Mouse (Mus musculus) ZHBTc4 (cell line): ENCODE measurements around the gene Itih4.

Source experiments
- DNase-seq: peaks from one replicate; pipeline ENCODE4 v3.0.0-alpha.2; 2011; ENCODE audit warnings: low read depth, low spot score

Gene Itih4

GRCm38 (mm10) chr14:30878958-30879571 lies 7.2 kb upstream of the Itih4 start, which contains the start of gene Mustn1:
Gene Mustn1 (plus strand): TSS chr14:30879200.
- DNase-seq, result no peak

DNA sequence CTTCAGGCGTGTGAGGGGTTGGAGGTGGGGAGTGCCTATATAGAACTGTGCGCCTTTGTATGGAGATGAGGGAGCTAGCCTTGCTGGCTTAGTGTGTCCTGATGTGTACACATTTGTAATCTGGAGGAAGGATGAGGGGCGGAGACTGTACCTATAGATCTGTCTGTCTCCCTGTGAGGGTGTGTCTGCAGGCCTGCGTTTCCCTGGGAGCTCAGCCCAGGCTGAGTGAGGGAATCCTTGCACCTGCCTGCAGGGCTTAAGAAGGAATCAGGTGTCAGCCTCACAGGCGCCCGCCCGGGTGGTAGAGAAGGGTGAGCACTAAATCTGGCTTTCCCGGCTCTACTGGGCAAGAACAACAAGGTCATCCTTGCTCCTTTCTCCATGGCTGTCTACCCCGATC lies 6.5 kb upstream of the Itih4 start:
- peak; percentile 69 for DNase-seq

GRCm38 (mm10) chr14:30880251-30880650 lies 6.0 kb upstream of the Itih4 start:
- no peak for DNase-seq

GRCm38 (mm10) chr14:30880811-30881717 lies 5.2 kb upstream of the Itih4 start:
- peak; percentile 63 for DNase-seq

- DNase-seq, result no peak
Observed at GRCm38 (mm10) chr14:30881718-30882108, 4.6 kb upstream of the Itih4 start.

DNA sequence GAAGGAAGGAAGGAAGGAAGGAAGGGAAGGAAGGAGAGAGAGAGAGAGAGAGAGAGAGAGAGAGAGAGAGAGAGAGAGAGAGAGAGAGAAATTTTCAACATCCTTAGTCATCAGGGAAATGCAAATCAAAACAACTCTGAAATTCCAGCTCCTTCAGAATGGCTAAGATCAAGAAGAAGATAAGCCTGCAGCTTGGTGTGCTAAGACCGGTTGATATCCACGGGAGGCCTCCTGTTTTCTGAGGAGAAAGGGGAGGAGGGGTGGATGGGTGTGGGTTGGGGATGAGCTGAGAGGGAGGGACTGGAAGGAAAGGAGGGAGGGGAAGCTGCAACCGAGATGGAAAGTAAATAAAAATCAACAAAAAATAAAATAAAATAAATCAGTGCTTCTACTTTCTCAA lies 978 bp upstream of the Itih4 start:
- DNase-seq, result peak; percentile 33

DNA sequence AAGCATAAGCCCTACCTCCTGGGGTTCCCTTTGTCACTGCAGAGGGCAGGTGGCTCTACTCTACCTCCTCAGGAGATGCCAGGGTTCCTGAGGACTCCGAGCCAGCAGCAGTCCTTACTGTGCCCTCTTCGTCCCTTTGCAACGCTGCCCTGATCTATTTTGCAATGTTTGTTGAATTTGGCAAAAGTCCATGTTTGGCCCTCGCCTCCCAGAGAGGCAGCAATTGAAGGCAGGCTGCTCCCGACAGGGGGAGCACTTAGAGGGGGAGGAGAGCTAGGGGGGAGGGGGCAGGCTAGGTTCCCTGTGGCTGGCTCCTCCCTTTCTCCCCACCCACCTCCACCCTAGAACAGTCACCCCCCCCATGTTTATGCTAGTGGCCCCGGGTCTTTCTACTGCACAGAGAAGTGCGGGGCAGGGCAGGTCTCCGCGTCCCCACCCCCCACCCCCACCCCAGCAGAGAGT lies 2.0 kb downstream of the Itih4 start:
- DNase-seq, result peak; percentile 66

GRCm38 (mm10) chr14:30899972-30900371 lies 13.7 kb downstream of the Itih4 start:
- DNase-seq, result peak; percentile 80

GRCm38 (mm10) chr14:30902628-30903027 lies 16.4 kb downstream of the Itih4 start:
- DNase-seq, result no peak

DNA sequence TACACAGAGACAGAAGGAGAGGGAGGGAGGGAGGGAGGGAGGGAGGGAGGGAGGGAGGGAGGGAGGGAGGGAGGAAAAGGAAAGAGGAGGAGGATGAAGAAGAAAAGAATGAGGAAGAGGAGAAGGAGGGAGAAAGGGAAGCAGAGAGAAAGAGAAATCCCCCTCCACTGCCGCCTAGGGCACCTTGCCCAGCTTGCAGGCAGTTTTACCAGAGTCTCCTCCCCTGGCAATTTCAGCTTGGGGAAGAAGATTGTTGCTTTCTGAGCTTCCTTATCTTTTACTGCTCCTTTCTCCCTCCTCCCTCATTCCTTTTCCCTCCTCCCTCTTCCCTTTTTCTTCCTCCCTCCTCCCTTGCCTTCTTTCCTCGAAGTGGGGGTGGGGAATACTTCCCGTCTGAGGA lies 16.8 kb downstream of the Itih4 start:
- DNase-seq, result no peak

DNA sequence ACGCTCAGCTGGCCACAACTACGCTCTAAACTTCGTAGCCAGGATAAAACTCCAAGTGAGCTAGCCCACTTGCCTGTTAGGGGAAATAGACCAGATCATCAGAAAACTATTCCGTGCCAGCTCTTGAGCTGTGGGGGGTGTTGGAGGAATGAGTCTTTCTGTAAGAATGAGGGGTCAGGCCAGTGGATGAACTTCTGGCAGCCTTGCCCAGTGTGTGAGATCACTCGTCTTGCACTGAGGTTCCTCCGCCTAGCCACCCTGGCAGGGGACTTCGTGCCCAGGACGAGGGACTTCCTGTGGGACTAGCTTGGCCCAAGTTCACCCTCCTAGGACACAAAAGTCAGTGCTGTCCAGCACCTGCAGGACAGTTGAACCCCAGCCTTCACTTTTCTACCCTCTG lies 18.0 kb downstream of the Itih4 start:
- DNase-seq, result no peak

DNA sequence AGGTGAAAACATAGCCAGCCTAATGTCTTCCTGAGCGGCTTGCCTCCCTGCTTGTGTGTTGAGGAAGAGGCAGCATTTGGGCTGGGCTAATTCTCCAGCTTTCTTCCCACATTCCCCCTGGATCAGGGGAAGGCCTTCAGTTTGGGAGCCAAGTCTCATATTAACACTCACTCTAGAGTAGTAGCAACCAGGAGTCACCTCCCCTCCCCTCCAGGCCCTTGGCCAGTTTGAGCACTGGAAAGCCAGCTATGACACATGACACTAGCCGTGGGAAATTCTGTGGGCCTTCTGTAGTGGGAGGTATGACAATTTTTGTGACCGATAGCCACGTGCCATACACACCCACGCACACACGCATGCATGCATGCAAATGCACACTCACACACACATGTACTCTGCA lies 19.7 kb downstream of the Itih4 start:
- no peak for DNase-seq

DNA sequence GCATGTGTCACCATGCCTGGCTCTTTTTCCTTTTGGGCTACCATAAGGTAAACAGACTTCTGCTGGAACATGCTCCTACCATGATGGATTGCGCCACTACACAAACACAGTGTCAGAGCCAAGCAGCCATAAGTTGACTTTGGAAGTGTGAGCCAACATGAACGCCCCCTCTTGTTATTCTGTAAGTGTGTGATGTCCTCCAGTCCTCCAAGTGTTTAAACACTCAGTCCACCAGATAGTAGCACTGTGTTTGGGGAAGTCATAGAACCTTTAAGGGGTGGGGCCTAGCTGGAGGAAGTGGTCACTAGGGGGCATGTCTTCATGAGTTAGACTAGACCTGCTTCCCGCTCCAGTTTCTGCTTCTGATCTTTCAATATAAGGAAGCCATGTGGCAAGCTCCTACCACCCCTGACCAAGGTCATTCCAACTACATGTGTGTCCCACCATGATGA lies 21.6 kb downstream of the Itih4 start:
- no peak for DNase-seq

GRCm38 (mm10) chr14:30911141-30911540 lies 24.9 kb downstream of the Itih4 start:
- DNase-seq, result no peak

DNA sequence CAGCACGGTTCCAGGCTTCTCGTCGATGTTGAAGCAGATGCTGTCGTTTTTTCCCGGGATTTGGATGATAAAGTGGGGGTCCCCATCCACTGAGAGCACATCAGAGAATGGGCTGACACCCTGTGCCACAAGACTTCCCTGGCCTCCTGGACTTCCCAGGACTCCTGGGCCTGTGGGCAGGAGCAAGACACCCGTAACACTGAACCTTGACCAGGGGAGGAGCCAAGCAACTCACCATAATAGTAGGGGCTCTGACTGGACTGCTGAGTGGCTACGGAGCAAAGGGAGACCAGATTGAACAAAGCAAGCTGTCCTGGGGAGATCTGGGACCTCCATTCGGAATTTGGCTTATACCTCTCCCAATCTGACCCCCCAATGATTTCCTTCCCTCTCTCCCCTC lies 26.4 kb downstream of the Itih4 start:
- DNase-seq, result no peak

GRCm38 (mm10) chr14:30913404-30913803 lies 27.1 kb downstream of the Itih4 start:
- no peak for DNase-seq

DNA sequence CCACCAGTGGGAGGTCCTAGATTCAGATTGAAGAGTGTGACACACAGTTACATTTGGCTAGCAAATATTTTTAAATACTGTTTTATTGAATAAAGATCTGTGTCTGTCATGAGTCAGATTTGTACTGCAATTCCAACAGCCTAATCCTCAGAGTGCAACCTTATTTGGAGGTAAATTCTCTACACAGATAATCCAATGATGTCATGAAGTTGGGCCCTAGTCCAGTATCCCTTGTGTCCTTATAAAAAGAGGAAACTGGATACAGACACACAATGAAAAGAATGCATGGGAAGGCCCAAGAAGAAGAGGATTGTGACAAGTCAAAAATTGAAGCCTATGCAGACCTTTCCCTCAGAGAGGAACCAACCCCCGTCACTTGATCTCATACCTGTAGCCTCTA lies 30.2 kb downstream of the Itih4 start:
- no peak for DNase-seq

DNA sequence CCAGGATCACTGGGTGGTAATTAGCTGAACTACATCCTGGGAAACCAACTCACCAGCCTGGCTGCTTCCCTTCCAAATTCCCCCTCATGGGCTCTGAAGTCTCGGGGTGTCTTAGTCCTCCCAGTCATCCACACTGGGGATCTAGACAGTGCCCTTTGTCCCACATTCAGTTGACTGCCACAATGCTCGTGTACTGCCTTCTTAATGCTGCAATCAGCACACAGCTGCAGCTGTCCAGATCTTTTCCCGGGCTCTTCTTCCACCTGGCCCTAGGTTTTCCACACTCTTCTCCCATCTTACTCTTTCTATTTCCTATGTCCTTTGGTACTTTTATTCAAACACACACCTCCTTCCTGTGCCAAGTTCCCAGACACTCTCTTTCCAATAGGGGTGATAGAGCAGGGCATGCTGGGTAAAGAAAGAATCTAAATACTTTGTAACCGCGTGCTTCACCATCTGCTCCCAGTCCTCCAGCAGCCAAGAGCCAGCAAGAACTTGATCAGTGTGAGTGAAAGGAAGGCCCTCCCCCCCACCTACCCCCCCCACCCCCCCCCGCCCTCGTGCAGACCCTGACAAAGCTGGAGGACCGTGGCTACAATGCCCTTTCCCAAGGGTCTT lies 35.9 kb downstream of the Itih4 start:
- no peak for DNase-seq

DNA sequence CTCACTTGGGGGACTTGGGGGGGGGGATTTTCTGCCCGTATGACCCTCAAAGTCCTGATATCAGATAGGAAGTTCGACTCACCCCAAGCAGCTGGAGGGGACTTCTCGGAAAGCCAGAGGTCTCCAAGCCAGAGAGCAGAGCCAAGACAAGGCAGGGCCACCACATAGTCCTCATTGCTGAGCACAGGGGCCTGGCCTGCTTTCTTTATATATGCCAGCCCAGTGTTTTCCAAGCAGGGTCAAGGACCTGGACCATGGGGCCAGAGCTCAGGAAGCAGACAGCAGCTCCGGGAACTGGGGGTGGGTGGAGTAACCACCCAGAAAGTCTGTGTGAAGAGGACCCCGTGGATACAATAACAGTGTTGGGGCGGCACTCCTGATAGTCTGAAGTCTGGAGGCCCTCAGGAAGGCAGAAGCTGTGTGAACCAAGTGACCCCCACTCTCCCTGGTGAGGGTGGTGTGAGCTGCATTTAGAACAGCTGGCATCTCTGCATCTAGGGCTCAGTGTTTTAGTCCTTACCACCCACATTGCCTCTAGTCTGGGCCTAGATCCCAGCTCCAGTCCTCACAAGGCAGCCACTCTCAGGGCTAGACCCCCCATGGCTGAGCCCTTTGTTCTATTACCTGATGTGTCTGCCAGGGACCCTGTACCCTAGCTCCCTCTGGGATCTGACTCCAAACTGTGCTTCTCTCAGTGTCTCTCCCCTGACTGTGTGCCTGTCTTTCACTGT lies 37.3 kb downstream of the Itih4 start, which contains the start of gene Itih3:
TSS of gene Itih3 (minus strand) at position 386 of the 731 bp plus-strand sequence.
- no peak for DNase-seq

DNA sequence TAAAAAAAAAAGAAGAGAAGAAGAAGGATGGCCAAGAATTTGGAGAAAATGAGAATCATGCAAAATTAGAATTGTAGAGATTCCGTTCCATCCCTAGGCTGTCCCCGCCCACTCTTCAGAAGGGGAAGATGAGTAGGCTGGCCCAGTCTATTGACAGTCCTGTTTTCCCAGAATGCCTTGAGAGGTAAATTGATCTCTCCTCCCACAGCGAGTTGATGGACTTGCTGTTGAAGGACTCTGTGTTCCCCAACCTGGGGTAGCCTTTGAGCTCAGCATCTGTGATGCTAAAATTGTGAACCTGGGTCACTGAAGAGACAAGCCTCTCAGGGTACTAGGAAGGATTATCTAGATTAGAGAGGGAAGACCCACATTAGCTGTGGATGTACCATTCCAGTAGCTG lies 39.2 kb downstream of the Itih4 start:
- DNase-seq, result no peak

DNA sequence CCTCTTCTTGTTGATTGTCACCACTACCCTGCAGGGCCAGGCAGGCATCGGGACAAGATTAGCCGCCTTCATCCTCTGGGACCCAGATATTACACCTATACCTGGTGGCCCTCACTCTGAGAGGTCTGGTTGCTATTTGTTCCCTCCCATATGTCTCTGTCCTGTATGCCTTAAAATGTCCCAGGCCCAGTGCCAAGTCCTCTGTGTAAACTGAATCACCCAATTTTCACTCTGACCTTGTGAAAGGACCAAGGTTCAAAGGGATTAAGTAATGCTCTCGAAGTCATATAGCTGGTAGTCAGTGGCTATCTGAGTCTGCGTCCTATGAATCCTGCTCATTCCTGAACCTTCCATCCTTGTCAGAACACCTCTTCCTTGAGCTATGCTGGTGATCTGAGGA lies 44.1 kb downstream of the Itih4 start:
- DNase-seq, result no peak

- no peak for DNase-seq
Observed at GRCm38 (mm10) chr14:30933351-30933750, 47.1 kb downstream of the Itih4 start.
